Mouse (Mus musculus): ENCODE data around the gene Gpr156.

DNA sequence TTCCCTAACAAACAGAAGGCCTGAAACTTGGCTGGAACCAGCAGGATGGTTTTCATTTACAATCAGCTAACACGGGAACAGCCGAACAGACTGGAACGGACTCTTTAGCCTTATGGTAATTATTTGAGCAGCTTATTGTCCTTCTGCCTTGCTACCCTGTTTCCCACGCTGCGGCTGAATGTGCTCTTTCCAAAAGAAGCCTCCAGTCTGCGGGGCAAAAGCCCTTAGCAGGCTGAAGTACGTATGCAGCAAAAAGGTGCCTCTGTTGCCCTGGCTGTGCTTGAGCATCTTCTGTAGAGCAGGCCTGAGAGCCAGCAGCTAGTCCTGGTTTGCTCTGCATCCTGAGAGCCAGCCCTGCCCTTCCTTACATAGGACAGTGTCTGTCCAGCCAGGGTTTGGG, 83.9 kb downstream of the Gpr156 start:
- TF ChIP-seq EP300 (optimal IDR thresholded peaks at IDR 0.05) = no peak
- TF ChIP-seq CTCF (IDR thresholded peaks at IDR 0.05; ENCODE audit: low read depth) = no peak
